Mouse (Mus musculus) heart, postnatal 0 days (tissue): Measurements from ENCODE around the gene Myo1g.

Experiments
- CTCF ChIP-seq: IDR thresholded peaks from 2 replicates; pipeline ENCODE4 v1.5.1; 2016; ENCODE audit warnings: antibody characterized with exemption, control low read depth, low read depth
- EP300 ChIP-seq: IDR thresholded peaks from 2 replicates; pipeline ENCODE4 v1.6.1; 2016; ENCODE audit warnings: antibody characterized with exemption, low read depth

- TF ChIP-seq CTCF (no peak), EP300 (no peak)
These were observed 48.7 kb downstream of the Myo1g start for GRCm38 (mm10) chr11:6472076-6472475.
